Mouse (Mus musculus) liver, embryonic 14.5 days (tissue): ENCODE measurements around the gene Rprm.

Experiments used
- CTCF ChIP-seq: IDR thresholded peaks from 2 replicates; pipeline ENCODE4 v1.5.1; 2016; ENCODE audit warnings: antibody characterized with exemption, low read depth, control low read depth
- EP300 ChIP-seq: IDR thresholded peaks from 2 replicates; pipeline ENCODE4 v1.6.1; 2016; ENCODE audit warnings: antibody characterized with exemption, low read depth

DNA sequence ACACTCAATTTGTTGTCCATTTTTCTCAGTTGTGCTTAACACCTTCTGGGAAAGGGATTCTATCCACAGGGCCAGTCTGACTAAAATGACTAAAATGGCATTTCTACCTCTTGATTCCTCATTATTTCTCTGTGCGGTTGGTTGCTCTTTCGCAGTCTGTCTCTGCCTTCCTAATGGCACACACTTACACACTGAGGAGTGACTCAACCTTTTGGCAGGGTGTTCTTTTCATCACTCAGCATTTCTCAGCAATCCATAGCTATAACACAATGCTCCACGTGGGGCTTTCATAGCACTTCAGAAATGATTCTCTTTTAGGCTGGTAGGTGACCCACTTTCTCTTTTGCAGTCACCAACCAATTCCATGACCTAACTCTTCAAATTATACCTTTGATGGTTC lies 7.3 kb upstream of the Rprm start:
- TF ChIP-seq CTCF = no peak
- no peak for TF ChIP-seq EP300
